Mouse (Mus musculus) E14TG2a.4 (cell line): ENCODE measurements around the gene Wdfy3.

Experiments used
- CTCF ChIP-seq: conservative IDR thresholded peaks from 2 replicates; pipeline ENCODE4 v1.5.1; 2014; ENCODE audit warnings: low read length
- NANOG ChIP-seq: IDR thresholded peaks from 2 replicates; pipeline ENCODE4 v1.6.1; 2014; ENCODE audit warnings: borderline replicate concordance, low read length, mixed read lengths
- POU5F1 ChIP-seq: IDR thresholded peaks from 2 replicates; pipeline ENCODE4 v1.6.1; 2014; ENCODE audit warnings: low read length, borderline replicate concordance

DNA sequence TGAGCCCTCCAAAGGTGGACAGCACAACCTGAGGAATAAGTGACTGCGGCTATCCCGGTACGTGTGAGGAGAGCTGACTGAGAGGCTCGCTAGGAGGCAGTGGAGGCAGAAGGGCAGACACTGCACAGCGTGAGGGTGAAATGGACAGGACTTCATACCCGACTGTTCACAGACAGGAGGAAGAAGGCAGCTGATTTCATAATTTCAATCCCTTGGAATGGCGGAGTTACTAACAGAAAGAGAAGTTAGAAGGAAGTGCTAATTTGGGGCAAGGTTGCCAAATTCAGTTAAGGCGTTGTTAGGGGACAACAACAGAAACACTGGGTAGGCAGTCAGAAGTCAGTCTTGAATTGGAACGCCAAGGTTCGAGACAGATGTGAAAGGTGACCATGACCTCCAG, 160.3 kb downstream of the Wdfy3 start:
- TF ChIP-seq CTCF, result no peak
- no peak for TF ChIP-seq POU5F1
- no peak for TF ChIP-seq NANOG
